Mouse (Mus musculus): Measurements from ENCODE around the gene Neurog2. TPM values are rescaled to one million over a fixed set of nuclear protein-coding genes. Genes with fewer than 3 reads are reported as not detected.

The Neurog2 gene
- total RNA-seq, 1 experiment from 2014 or later = not detected

DNA sequence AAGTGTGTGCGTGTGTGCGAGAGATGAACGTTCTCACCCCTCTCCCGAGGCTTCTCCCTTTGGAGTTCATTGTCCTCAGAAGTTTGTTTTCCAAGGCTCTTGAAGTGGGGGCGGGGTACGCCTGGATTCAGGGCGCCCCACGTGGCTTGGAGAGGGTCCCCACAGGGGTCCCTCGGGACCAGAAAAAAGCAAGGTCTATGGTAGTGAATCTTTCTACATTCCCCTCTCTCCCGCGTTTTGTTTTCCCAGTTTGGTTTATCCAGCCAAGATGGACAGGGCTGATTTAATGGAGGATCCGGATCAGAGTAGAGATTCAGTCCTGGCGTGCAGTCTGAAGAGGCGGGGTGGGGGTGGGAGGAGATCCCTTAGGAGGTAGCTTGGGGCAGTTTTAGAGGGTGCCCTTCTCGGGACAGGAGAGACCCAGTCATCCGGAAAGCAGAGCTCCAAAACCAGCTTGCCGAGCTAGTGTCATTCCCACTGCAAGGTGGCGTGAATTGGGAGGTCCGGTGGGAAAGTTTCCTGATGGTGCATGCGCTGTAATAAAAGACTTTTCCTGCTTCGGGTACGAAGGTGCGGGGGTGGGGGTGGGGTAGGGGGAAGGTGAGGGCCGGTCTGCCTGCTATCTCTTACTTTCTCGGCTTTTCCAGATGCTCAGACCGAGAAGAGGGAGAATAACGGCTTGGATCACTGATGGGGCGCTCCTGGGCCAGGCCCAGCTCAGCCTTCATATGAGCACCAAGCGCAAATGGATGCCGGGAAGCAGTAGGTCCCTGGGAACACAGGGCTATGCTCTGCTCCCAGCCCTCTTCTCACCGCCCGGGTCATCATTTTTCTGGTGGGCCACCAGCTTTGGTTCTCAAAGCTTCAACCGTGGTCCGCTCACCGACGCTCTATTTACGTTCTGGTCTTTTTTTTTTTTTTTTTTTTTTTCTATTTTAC, 8.1 kb downstream of the Neurog2 start:
- ATAC-seq (replicated peaks; ENCODE audit: low read depth, poor library complexity, severe bottlenecking) = no peak

DNA sequence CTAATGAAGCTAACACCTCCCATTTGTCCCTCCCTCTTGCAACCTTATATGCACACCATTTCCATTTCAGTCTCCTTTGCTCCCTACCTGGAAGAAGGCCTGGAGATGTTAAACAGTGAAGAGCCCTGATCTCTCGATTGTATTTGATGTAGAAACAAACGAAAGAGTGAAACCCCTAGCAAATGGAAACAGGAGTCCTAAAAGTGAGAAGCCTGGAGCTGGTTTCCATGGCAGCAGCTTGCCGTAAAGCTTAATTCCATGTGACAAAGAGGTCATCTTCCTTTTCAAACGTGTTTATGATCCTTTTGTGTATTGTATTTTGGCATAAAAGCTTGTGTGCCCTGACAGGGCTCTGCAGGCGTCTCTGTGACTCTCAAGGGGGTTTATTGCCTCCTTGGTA, 9.3 kb downstream of the Neurog2 start:
- ATAC-seq (replicated peaks; ENCODE audit: low read depth, poor library complexity, severe bottlenecking) = no peak

DNA sequence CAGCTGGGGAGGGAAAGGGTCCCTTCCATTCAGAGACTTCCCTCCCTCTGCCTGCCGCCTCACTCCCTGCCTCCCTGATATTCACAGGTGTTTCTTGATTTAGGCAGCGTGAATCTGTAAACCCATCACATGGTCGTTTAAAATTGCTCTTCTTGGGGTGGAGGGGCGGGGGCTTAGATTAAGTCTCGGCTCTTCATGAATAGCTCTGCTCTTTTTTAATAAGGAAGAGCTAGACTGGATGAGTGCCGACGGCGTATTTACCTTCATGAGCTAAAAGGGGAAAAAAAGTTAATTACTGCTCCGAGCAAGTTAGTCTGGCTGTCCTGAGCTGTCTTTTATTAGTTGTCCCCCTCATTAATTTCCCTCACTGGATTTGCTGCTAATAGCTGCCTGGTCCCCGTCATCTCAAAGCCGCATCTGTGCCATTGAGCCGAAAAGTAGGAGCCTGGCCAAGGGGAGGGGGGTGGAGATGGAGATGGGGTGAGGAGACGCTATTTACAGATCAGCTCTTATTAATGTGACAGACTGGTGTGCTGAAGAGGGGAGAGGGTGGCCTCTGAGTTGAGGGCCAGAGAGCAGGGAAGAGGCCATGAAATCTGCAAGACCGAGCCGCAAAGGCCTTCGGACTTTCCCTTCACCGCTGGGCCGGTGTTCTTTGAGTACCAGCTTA, 13.4 kb downstream of the Neurog2 start:
- ATAC-seq (replicated peaks; ENCODE audit: low read depth, poor library complexity, severe bottlenecking) = no peak

DNA sequence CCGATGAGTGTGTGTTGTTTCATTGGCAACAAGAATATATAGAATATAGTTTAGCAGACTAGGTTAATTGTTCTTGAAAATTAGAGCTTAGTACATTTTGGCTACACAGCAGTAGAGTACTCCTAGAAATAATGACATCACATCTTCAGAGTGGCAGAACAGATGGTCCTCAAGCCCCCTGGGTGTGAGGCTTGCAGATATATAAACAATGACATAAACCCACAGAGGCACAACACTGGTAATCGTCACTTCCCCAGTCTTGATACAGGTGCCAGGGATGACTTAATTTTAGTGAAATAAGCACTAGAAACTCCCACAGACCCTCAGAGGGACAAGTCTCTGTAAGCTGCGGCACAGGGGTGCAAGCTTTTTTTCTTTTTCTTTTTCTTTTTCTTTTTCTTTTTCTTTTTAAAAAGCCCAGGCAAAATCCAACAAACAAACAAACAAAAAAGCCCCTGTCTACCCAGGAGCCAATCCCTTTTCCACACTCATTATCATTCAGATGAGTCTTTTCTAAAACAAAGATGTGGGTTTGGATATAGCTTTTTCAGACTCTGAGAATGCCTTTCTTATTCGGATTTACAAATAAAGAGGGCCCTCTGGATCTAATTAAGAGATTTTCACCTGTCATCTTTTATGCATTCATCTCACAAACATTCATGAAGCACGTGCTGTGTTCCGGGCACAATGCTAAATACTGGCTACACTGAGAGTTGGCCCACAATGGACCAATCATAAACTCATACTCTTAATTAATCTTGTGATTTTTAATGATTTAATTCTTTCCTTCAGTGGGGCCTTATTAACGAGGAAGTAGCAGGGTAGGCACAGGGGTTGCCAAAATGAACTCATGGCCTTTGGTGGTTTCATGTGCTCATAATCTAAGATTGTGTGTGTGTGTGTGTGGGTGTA, 19.1 kb downstream of the Neurog2 start:
- ATAC-seq (replicated peaks; ENCODE audit: low read depth, poor library complexity, severe bottlenecking) = no peak

DNA sequence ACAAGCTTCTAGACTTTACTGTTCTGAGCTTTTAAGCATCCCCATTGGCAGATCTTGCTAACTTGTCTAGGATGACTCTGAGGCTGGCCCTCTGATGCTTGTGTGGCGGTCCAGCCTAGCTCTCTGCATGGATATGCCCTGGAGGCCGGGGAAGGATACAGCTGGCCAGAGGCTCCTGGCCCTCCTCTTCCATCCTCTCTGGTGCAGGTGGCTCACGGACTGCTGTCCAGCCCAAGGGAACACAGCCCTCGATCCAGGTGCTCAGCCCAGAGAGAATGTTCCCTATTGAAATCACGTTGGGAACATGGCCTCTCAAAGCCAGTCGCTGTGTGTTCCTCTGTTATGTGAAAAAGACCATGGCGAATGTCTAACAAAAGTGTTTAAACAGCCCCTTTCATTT, 27.8 kb downstream of the Neurog2 start:
- no peak for ATAC-seq (replicated peaks; ENCODE audit: low read depth, poor library complexity, severe bottlenecking)

DNA sequence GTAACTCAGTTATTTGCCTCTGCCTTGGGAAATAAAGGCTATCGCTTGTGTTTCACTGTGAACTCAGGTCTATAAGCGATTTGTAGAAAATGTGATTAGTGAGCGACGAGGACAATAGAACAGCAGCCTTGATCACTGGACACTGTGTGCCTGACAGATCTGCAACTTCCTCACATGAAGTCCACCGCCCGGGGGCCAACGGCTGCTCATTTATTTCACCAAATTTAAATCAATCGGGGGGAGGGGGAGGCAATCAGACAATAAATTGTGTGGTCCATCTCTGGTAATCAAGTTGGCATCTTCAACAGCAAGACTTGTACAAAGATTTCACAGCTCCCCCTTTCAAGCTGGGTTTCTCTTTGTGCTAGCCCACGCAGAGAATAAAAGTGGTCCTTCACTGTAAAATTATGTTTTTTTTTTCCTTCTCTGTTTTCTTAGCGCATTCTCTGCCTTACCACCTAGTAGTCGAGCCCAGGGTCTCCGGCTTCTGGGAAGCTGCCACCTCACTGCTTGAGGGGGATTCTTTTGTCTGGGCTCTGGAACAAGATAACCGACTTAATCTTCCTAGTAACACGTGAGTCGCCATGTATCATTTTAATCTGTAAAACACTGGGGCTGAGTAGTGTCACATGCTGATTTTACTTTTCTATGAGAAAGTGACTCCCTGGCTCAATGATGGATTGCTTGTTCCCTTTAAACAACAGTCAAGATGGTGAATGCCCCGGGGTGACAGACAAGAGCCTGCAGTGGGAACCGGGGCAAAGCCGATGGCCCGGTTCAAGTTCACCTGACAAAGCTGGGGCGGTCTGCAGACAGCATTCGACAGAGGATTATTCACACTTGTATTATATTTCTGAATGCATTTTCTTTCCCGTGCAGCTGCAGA, 29.0 kb downstream of the Neurog2 start:
- no peak for ATAC-seq (replicated peaks; ENCODE audit: low read depth, poor library complexity, severe bottlenecking)

DNA sequence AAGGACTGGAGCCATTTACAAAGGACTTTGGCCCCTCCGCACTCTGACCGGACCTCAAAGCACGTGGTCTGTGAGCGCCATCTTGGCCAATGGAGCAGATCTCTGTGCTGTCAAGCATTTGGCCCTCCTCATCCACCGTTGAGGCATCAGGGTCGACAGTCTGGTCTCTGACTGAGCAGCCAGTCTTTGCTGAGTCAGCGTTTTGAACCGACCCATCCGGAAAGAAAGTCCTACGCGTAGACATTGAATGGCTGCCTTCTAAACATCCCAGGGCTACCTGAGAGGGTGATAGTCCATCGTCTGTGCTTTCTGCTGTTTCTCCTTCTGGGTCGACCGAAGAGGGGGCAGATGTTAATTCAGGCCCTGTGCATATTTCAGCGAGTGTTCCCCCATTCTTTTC, 46.8 kb downstream of the Neurog2 start:
- ATAC-seq (replicated peaks; ENCODE audit: low read depth, poor library complexity, severe bottlenecking) = no peak

Other genes with a start within 250 kb of the Neurog2 start
- gene Ank2, start 133.8 kb upstream of the Neurog2 start, total RNA-seq (2017) = 0.27 and 0.29 TPM in 2 replicates
- 152 and 158 TPM in 2 replicates for gene Larp7, start 79.8 kb upstream of the Neurog2 start, total RNA-seq (2017)
- gene Zgrf1, start 79.6 kb upstream of the Neurog2 start, total RNA-seq (2017) = 30.9 and 31.4 TPM in 2 replicates
- 8.1 and 10.4 TPM in 2 replicates for gene Alpk1, start 147.4 kb downstream of the Neurog2 start, total RNA-seq (2017)
- 34.5 and 46.9 TPM in 2 replicates for gene Tifa, start 156.7 kb downstream of the Neurog2 start, total RNA-seq (2017)
- gene Ap1ar, start 204.4 kb downstream of the Neurog2 start, total RNA-seq (2017) = 70.9 and 81.0 TPM in 2 replicates

Measured in common myeloid progenitor, adult 5-6 weeks (primary cell).